Mouse (Mus musculus) spleen, postnatal 10 days (tissue): Measurements from ENCODE around the gene St3gal4.

Experiments used
- DNase-seq, 2 experiments: peaks; one replicate each; pipeline ENCODE4 v3.0.0; 2021 to 2022; ENCODE audit warnings: low spot score in 2 of 2

Gene St3gal4

DNA sequence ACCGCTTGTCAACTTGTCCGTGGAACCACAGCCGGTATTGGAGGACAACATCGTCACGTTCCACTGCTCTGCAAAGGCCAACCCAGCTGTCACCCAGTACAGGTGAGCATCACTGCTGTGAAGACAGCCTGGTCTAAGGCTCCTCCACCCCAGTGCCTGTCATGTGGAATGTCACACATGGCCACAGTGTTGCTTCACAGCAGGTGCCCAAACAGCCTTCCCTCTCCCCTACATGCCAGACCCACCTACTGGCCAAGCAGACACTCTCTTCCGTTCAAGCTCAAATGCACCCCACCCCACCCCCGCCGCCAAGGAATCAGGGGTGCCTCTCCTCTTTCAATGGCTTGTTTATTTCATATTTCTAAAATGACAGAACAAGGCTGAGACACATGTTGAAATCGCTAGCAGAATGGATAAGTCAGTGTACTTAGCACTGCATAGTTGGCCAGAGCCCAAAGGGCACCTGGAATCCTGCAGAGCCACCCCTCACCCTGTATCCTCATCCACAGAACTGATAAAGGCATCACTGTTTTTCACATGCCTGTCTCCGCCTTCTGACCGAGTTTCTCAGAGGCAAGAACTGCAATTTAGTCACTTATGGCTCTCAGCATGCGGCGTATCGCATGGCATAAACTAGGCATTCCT, 111.2 kb downstream of the St3gal4 start:
- DNase-seq: no peak

DNA sequence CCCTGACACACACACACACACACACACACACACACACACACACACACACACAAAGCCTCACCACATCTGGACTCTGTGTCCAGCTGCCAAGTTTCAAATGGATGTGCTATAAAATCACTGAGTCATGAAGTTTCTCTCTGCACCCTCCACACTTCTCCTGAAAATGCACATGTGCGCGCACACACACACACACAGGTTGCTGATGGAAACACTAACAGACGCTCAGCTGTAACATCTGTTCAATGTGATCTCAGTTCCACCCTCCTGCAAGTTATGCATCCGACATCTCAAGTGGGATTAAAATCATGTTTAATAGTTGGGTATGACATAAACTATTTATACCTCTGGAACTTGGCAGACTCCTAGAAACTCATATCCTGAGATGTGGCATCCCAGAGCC, 115.0 kb downstream of the St3gal4 start:
- no peak for DNase-seq

DNA sequence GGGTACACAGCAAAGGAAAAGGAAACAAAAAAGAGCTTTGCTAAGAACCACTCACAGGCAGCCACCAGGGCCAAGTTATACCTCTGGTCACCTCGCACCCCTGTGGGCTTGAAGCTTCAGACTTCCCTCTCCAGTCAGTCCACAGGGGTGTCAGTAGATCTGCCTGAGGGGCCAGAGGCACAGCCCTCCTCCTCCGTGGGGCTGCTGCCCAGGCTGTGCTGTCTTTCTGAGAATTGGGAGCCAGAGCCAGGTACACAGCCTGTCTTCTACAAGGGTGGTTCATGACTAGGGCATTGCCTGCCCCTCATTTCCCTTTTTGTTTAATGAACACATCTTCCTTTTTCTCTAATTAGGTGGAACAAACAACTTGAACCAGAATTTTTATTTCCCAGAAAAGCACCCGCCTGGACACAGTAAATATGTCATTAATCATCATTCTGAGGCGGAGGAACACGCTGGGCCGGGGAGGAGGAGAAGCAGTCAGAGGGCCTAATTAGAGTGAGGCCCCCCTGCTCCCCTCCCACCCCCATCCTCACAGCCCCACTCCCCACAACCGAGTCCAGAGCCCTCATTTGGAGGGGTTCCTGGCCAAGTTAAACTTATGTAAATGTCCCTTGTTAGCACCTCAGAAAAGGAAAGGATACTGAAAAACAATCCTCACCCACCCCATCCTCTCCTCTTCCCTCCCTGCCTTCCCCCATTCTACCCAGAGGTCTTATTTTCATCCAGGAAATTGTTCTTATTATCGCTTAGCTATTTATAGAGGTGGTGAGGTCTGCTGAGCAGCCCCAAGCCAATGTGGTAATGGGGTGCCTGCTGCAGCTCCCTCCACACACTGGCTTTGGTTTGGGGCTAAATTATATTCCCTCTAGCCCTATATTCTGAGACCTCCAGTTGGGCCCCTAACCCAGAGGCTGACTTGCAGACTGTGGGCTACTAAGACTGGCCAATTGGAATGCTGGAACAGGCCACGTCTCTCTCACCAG, 120.9 kb downstream of the St3gal4 start:
- DNase-seq: no peak
